Mouse (Mus musculus) forebrain, embryonic 11.5 days (tissue): ENCODE data around the gene Bscl2. TPM values are rescaled to one million over a fixed set of nuclear protein-coding genes. Genes with fewer than 3 reads are reported as not detected.
"Not testable (repeated sequence)": the region's sequence is repeated elsewhere in the genome, so short reads cannot be mapped to it uniquely, and the experiment has no call there.

Experiments used
- ATAC-seq: fragments of 200-750 bp; cut with Nextera tagmentation; replicated peaks from 2 replicates; pipeline ENCODE4 v1.8.0; 2017; ENCODE audit warnings: moderate TSS enrichment; ENCODE audit not compliant: low FRiP score
- DNase-seq: peaks from one replicate; pipeline ENCODE4 v3.0.0-alpha.2; 2017; ENCODE audit warnings: low spot score
- H3K27ac ChIP-seq: fragments of 300-500 bp; sonication (generic); 2 replicates; pipeline ENCODE4 v1.5.1; 2014; ENCODE audit warnings: low read depth, low read length
- H3K27me3 ChIP-seq: fragments of 300-500 bp; sonication (generic); 2 replicates; pipeline ENCODE4 v1.6.1; 2014; ENCODE audit warnings: mild to moderate bottlenecking, low read length, mixed read lengths; ENCODE audit not compliant: control insufficient read depth, insufficient read depth
- H3K36me3 ChIP-seq: fragments of 300-500 bp; sonication (generic); 2 replicates; pipeline ENCODE4 v1.6.1; 2014; ENCODE audit warnings: mild to moderate bottlenecking, low read length, moderate library complexity, mixed read lengths; ENCODE audit not compliant: control insufficient read depth, insufficient read depth
- H3K4me1 ChIP-seq: fragments of 300-500 bp; sonication (generic); replicated peaks from 2 replicates; pipeline ENCODE4 v1.6.1; 2014; ENCODE audit warnings: low read length, mixed read lengths; ENCODE audit not compliant: control insufficient read depth, insufficient read depth
- H3K4me2 ChIP-seq: fragments of 300-500 bp; sonication (generic); 2 replicates; pipeline ENCODE4 v1.6.1; 2014; ENCODE audit warnings: low read depth, mild to moderate bottlenecking, low read length, moderate library complexity, mixed read lengths; ENCODE audit not compliant: severe bottlenecking
- H3K4me3 ChIP-seq: fragments of 300-500 bp; sonication (generic); 2 replicates; pipeline ENCODE4 v1.5.1; 2014; ENCODE audit warnings: low read depth, low read length
- H3K9ac ChIP-seq: fragments of 300-500 bp; sonication (generic); 2 replicates; pipeline ENCODE4 v1.6.1; 2014; ENCODE audit warnings: low read length
- H3K9me3 ChIP-seq: fragments of 300-500 bp; sonication (generic); 2 replicates; pipeline ENCODE4 v1.6.1; 2016; ENCODE audit warnings: low read length, mixed read lengths; ENCODE audit not compliant: control insufficient read depth
- WGBS: fragments of 180-500 bp; shearing (Covaris S2); extraction: QIAGEN DNeasy Blood & Tissue Kit; methylation state at CpG from one replicate; pipeline ENCODE4 v1.1.7; 2014; 5-methylcytosine and 5-hydroxymethylcytosine counted together
- polyA plus RNA-seq: library from polyadenylated mRNA; unstranded; fragments of >200 nt; fragmentation: Nextera tagmentation; extraction: Ambion mirVana; gene quantifications from 2 replicates; pipeline ENCODE4 v1.2.1, GENCODE M21; 2014

Bscl2 gene
- polyA plus RNA-seq, 1 experiment from 2014 or later = 56.3 TPM

DNA sequence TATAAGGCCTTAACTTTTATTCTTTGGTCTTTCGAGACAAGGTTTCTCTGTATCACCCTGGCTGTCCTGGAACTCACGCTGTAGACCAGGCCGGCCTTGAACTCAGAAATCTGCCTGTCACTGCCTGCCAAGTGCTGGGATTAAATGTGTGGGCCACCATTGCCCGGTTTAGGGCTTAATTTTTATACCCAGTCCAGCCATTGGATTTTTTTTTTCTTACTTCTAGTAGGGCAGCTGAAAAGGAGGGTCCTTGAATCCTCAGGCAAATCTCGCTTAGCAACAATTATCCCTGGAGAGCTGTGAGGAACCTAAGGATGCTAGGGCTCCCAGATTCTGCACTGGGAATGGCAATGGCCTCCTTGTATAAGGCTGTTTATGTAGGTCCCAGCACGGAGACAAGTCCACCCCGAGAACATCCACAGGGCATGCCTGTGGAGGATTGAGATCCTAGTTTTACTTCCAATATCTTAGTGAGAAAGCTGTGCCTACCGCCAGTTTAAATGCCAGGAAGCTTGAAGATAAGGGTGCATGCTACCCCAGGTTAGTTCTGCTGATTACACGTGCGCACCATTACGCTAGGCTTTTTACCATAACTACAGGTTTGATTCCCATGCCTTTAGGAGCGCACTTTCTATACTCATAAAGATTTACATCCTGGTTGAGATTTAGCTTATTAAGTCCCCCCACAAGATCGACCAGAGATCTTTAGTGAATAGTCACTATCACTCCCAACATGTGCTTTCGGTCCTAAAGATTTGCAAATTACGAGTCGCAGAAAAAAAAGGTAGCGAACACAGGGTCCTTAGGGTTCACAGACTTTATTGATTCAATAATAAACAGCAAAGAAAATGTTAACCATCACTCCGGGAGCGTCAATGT lies 50.6 kb downstream of the Bscl2 start:
- H3K27me3 ChIP-seq = no peaks in the 10 kb centered on the region
- DNase-seq (no peak), ATAC-seq (no peak)
- H3K9me3 ChIP-seq = no peaks in the 10 kb centered on the region
- 16% methylated on average over 19 of the region's 19 CpGs for WGBS
- H3K4me3 ChIP-seq = peak overlapping the region; percentile 50
- H3K36me3 ChIP-seq = no peaks in the 10 kb centered on the region; the same call in 1 of the 2 replicates
- H3K27ac ChIP-seq = peak overlapping the region; percentile 62; the same call in 1 of the 2 replicates
- H3K4me2 ChIP-seq = peak overlapping the region; percentile 76
- H3K4me1 ChIP-seq = no peaks in the 10 kb centered on the region; the same call in 1 of the 2 replicates
- peak overlapping the region; percentile 79 for H3K9ac ChIP-seq

DNA sequence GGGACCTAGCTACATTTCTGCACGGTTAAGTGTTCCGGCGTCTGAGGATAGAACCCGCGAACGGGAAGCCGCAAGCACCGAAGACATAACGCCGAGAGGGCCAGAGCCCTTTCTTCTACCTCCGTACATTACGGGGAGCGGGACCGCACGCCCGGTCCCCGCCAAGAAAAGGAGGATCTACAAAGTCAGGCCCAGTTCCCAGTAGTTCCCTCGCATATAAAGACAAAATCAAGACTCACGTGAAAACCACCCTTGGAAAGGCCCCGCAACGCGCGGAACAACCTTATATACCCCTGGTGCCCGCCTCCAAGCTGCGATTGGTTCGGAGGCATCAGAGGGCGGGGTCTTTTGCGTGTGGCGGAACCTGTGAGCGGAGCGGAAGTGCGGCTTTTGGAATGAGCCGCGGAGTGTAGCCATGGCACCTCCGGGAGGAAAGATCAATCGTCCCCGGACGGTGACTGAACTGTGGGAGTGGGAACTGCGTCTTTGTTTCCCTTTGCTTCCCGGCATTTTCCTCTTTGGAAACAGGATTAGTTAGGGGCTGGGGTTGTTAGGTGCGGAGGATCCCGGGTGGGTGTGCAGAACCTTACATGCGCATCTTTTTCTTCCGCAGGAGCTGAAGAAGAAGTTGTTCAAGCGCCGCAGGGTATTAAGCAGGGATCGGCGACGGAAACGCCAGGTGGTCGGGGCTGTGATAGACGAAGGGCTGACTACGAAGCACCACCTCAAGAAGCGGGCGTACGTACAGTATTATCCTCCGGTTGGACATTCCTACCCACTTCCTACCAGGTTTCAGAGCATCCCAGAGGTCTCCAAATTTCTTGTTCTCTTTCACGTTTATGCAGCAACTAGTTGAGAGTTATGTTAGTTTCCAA lies 51.5 kb downstream of the Bscl2 start, which contains the start of the genes 1810009A15Rik and Gm49416:
1810009A15Rik (plus strand) TSS at position 343 of the 875 bp plus-strand sequence.
Gm49416 (plus strand) TSS at position 416 of the 875 bp plus-strand sequence.
- no peaks in the 10 kb centered on the region; the same call in 1 of the 2 replicates for H3K4me1 ChIP-seq
- H3K4me3 ChIP-seq = peak within 1 kb of the TSS; percentile 50
- ATAC-seq = peak; percentile 96
- H3K36me3 ChIP-seq = no peaks in the 10 kb centered on the region; the same call in 1 of the 2 replicates
- peak; percentile 97 for DNase-seq
- H3K9me3 ChIP-seq = no peaks in the 10 kb centered on the region
- peak within 1 kb of the TSS; percentile 67 for H3K27ac ChIP-seq
- H3K9ac ChIP-seq = peak within 1 kb of the TSS; percentile 79
- under 1% methylated on average over 58 of the region's 58 CpGs for WGBS
- H3K27me3 ChIP-seq = no peaks in the 10 kb centered on the region
- peak within 1 kb of the TSS; percentile 76 for H3K4me2 ChIP-seq

DNA sequence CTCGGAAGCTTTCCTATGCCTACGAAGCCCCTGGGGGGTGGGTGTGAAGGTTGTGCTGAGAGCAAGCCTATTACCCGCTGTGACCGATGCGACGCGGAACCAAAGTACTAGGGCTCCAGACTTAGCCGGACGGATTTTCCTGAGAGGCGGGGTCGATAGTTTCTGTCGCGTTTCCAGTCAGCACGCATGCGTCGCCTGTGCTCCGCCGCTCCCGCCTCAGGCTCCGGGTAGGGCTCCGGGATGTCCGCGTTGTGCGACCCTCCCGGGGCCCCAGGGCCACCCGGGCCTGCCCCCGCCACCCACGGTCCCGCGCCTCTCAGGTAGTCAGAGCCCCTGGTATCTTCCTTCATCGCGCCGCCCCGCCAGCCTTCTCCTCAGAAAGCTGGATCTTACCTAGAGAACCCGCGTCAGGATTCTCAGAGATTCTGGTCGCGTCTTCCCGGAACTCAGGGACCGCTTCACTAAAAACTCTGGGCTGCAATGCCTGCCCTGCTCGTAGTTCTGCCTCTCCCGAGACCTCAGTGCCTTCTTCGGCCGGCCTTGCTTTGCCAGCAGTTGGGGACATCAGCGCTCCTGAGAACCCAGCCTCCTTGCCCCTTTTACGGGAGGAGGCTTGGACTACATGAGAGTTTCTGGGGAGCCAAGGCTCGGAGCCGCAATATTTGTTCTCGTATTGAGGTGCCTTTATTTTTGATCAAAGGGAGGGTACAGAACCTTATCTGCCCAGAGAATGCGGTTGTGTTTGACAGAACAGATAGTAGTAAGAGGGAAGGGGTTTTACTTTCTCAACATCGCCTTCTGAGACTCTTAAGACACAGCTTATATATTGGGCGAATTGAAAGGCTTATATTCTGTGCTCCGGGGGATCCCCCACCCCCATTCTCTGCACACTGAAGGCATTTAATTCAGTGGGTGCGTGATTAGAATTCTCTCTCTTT lies 55.8 kb downstream of the Bscl2 start, which contains the start of gene Ints5:
Ints5 (plus strand) TSS at position 177 of the 938 bp plus-strand sequence.
- ATAC-seq (peak; percentile 53), DNase-seq (peak; percentile 91)
- Histone ChIP-seq H3K9me3 (no peaks in the 10 kb centered on the region), H3K4me2 (peak within 1 kb of the TSS; percentile 65), H3K27ac (peak within 1 kb of the TSS; percentile 25), H3K36me3 (no peaks in the 10 kb centered on the region; the same call in 1 of the 2 replicates), H3K27me3 (no peaks in the 10 kb centered on the region), H3K4me3 (peak within 1 kb of the TSS; percentile 61), H3K9ac (peak within 1 kb of the TSS; percentile 89), H3K4me1 (peaks cover 5% of the 10 kb centered on the region; the same call in 1 of the 2 replicates)
- WGBS = 3% methylated on average over 54 of the region's 54 CpGs

DNA sequence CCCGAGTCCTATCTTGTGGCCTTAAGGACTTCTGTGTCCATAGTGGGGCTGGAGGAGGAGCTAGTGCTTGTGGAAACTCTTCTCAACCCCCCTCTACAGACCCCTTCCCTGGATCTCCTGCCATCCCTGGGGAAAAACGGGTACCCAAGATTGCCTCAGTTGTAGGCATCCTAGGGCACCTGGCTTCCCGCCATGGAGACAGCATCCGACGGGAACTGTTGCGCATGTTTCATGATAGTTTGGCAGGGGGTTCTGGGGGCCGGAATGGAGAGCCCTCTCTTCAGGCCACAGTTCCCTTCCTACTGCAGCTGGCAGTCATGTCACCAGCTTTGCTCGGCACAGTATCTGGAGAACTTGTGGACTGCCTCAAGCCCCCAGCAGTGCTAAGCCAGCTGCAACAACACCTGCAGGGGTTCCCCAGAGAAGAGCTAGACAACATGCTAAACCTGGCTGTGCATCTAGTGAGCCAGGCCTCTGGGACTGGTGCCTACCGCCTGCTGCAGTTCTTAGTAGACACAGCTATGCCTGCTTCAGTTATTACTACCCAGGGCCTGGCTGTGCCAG lies 58.2 kb downstream of the Bscl2 start:
- H3K9ac ChIP-seq = no peak overlapping the region; the same call in 1 of the 2 replicates
- H3K27me3 ChIP-seq = no peaks in the 10 kb centered on the region
- no peak overlapping the region for H3K4me2 ChIP-seq
- H3K27ac ChIP-seq = no peak overlapping the region
- H3K9me3 ChIP-seq = no peaks in the 10 kb centered on the region
- no peaks in the 10 kb centered on the region; the same call in 1 of the 2 replicates for H3K36me3 ChIP-seq
- H3K4me1 ChIP-seq = peaks cover 11% of the 10 kb centered on the region
- 96% methylated on average over 9 of the region's 9 CpGs for WGBS
- no peak overlapping the region for H3K4me3 ChIP-seq
- ATAC-seq (no peak), DNase-seq (no peak)

DNA sequence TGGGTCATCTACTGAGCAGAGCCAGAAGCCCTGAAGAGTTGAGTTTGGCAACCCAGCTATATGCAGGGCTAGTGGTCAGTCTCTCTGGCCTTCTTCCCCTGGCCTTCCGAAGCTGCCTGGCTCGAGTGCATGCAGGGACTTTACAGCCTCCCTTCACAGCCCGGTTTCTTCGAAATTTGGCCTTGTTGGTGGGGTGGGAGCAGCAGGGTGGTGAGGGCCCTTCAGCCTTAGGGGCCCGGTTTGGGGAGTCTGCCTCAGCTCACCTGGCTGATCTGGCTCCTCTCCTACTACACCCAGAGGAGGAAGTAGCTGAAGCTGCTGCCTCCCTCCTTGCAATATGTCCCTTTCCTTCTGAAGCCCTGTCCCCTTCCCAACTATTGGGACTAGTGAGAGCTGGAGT lies 59.0 kb downstream of the Bscl2 start:
- not testable (repeated sequence) for H3K9me3 ChIP-seq, H3K27ac ChIP-seq, H3K27me3 ChIP-seq, H3K4me3 ChIP-seq, DNase-seq, H3K4me2 ChIP-seq, H3K9ac ChIP-seq, H3K36me3 ChIP-seq, ATAC-seq
- peaks cover 11% of the 10 kb centered on the region for H3K4me1 ChIP-seq
- WGBS = 89% methylated on average over 5 of the region's 5 CpGs

DNA sequence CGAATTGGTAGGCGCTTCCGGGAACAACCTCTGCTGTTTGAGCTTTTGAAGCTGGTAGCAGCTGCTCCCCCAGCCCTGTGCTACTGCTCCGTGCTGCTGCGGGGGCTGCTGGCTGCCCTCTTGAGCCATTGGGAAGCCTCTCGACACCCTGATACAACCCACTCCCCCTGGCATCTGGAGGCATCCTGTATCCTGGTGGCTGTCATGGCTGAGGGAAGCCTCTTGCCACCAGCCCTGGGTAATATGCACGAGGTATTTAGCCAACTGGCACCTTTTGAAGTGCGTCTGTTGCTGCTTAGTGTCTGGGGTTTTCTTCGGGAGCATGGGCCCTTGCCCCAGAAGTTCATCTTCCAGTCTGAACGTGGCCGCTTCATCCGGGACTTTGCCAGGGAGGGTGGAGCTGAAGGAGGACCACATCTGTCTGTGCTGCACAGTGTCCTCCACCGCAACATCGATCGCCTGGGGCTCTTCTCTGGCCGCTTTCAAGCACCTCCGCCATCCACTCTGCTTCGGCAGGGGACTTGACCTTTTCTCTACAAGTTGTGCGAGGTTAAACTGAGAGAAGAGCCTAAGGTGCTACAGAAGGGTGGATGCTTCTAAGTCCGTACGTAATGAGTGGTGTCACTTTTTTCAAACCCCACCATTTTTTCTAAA lies 60.1 kb downstream of the Bscl2 start:
- Histone ChIP-seq H3K4me3 (peak overlapping the region; percentile 97), H3K4me2 (peak overlapping the region; percentile 89), H3K27ac (peak overlapping the region; percentile 37; the same call in 1 of the 2 replicates), H3K4me1 (peaks cover 11% of the 10 kb centered on the region), H3K9ac (peak overlapping the region; percentile 79)
- H3K9me3 ChIP-seq, H3K27me3 ChIP-seq, H3K36me3 ChIP-seq: not testable (repeated sequence)
- peak; percentile 55 for ATAC-seq
- 29% methylated on average over 21 of the region's 21 CpGs for WGBS
- DNase-seq = peak; percentile 66

DNA sequence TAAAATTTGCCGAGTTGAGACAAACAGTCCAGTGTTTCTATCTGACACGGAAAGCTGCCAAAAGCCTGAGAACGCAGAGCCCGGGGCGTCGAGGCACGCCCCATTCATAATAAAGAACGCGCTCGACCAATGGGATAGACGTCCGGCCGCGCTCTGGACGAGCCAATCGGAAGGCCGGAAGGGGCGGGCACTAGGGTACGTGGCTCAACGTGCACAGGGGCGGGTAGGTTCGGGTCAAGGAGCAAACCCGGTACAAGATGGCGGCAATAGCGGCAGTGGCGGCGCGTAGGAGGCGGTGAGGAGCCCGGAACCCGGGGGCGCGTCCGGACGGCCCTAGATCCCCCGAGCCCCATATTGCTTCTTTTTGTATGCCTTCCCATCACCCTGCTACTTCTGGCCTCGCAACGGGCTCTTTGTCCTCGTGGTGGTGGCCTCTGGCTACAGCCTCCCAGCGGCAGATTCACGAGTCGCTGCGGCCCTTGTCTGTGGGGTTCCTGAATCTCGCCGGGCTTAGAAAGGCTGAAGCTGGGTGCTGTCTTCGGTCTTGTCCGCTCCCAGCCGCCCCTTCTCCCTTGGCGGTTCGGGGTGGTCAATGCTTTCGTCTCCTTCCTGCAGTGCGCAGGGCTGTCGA lies 60.7 kb downstream of the Bscl2 start, which contains the start of gene Ganab:
Ganab (plus strand) TSS at position 207 of the 631 bp plus-strand sequence.
- peaks cover 2% of the 10 kb centered on the region; the same call in 1 of the 2 replicates for H3K36me3 ChIP-seq

More for the DNA sequence above, 60.7 kb downstream of the Bscl2 start, which contains the start of gene Ganab:
- peak; percentile 98 for DNase-seq
- no peaks in the 10 kb centered on the region for H3K27me3 ChIP-seq
- ATAC-seq = peak; percentile 99
- H3K4me3 ChIP-seq = peak within 1 kb of the TSS; percentile 97
- H3K27ac ChIP-seq = peak within 1 kb of the TSS; percentile 55; the same call in 1 of the 2 replicates
- peak within 1 kb of the TSS; percentile 79 for H3K9ac ChIP-seq
- peak within 1 kb of the TSS; percentile 89 for H3K4me2 ChIP-seq
- under 1% methylated on average over 53 of the region's 53 CpGs for whole genome bisulfite sequencing
- H3K9me3 ChIP-seq = no peaks in the 10 kb centered on the region
- H3K4me1 ChIP-seq = peaks cover 11% of the 10 kb centered on the region
